Mouse (Mus musculus): ENCODE results near the gene Morc2b.
"Not testable (repeated sequence)": the region's sequence is repeated elsewhere in the genome, so short reads cannot be mapped to it uniquely, and the experiment has no call there.

Morc2b gene

GRCm38 (mm10) chr17:33139261-33139820 lies at the start of gene Morc2b:
Gene Morc2b (minus strand): TSS chr17:33139683.
- DNase-seq (ENCODE audit: low spot score): no peak

- DNase-seq (ENCODE audit: low spot score): not testable (repeated sequence)
Observed at GRCm38 (mm10) chr17:33168147-33168546, 28.7 kb upstream of the Morc2b start, which contains the start of gene Olfr55. Gene Olfr55 (plus strand): TSS chr17:33168447.

DNA sequence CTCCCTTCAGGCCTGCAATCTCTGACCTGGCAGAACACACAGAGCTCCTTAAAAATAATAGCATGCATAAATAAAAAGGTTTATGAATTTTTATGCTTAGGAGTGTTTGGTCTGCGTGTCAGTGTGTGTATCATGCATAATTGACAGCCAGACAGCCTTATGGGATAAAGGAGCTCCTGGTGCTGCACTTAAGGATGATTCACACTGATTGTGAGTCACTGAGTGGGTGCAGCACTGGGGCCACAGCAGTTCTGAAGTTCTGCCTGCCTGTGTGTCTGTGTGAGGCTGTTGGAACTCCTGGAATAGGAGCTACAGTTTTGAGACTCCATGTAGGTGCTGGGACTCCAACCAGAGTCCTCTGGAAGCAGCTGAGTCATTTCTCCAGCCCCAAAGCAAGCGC lies 13.2 kb downstream of the Morc2b start:
- no peak for DNase-seq (ENCODE audit: low spot score)

GRCm38 (mm10) chr17:33124546-33124945 lies 14.9 kb downstream of the Morc2b start:
- no peak for DNase-seq (ENCODE audit: low spot score)

GRCm38 (mm10) chr17:33097396-33097795 lies 42.1 kb downstream of the Morc2b start:
- DNase-seq (ENCODE audit: low spot score): no peak

DNA sequence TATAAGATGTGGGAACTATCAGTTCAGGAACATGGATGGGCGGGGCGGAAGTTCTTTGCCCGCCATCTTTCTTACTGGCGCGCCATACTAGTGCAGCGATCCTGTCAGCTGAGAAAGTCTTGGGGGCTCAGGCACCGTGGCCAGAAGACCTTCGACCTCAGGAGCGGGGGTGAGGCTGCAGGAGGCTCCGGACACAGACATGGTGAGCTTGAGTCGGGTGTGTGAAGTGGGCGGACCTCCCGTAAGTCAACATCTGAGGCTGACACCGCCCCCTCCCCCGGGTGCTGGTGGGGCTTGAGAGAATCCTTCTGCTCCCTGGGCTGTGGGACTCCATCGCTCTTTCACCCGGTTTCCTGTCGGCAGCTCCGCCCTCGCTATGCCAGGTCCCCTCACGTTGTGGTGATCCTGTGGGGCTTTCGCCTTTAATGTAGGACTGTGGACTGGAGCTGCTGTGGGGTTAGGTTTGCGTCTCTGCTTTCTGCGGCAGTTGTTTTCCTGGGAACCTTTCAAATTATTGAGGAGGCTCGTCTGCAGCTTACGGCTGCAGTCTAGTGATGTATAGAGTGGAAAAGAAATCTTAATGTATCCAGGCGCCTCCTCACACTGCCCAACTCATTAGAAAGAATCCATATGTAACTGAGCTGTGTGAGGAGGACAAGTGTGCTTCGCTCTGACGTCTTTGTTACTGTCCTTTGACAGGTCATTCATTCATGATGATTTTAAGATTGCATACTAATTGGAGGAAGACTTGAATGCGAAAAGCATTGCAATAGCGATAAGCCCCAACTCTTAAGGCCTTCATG lies 46.9 kb downstream of the Morc2b start:
- DNase-seq (ENCODE audit: low spot score): peak; percentile 59

GRCm38 (mm10) chr17:33091630-33092029 lies 47.9 kb downstream of the Morc2b start:
- DNase-seq (ENCODE audit: low spot score): no peak

GRCm38 (mm10) chr17:33089220-33089949 lies 50.1 kb downstream of the Morc2b start, which contains the start of gene Zfp563:
Gene Zfp563 (plus strand): TSS chr17:33089310.
- peak; percentile 82 for DNase-seq (ENCODE audit: low spot score)

GRCm38 (mm10) chr17:33067958-33068357 lies 71.5 kb downstream of the Morc2b start, which contains the start of gene 4921501E09Rik:
Gene 4921501E09Rik (minus strand): TSS chr17:33068058.
- no peak for DNase-seq (ENCODE audit: low spot score)

Measured in c-Kit-positive CD71-positive TER-119-positive erythroid progenitor cells, embryonic 14.5 days (primary cell).